Mouse (Mus musculus): ENCODE data around the gene Cdc42se2.

DNA sequence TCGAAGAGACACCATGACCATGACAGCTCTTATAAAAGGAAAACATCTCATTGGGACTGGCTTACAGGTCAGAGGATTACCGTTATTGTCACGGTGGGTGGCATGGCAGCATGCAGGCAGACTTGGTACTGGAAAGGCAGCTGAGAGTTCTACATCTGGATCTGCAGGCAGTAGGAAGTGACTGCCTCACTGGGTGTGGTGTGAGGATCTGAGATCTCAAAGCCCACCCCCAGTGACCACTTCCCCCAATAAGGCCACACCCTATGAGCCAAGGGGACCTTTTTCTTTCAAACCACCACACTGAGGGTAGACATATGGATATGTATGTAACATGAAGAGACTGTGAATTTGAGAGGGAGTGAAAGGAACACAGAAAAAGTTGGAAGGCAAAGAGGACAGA lies 7.2 kb upstream of the Cdc42se2 start:
- TF ChIP-seq EP300 (IDR thresholded peaks at IDR 0.05) (no peak), CTCF (IDR thresholded peaks at IDR 0.05) (no peak)
